Mouse (Mus musculus): ENCODE measurements at regions not wholly inside any gene's neighbourhood (a gene's known extent, or its start where the extent isn't known, plus 50 kb on each side); places are given as distances from the start of the nearest gene placed in this dataset.

DNA sequence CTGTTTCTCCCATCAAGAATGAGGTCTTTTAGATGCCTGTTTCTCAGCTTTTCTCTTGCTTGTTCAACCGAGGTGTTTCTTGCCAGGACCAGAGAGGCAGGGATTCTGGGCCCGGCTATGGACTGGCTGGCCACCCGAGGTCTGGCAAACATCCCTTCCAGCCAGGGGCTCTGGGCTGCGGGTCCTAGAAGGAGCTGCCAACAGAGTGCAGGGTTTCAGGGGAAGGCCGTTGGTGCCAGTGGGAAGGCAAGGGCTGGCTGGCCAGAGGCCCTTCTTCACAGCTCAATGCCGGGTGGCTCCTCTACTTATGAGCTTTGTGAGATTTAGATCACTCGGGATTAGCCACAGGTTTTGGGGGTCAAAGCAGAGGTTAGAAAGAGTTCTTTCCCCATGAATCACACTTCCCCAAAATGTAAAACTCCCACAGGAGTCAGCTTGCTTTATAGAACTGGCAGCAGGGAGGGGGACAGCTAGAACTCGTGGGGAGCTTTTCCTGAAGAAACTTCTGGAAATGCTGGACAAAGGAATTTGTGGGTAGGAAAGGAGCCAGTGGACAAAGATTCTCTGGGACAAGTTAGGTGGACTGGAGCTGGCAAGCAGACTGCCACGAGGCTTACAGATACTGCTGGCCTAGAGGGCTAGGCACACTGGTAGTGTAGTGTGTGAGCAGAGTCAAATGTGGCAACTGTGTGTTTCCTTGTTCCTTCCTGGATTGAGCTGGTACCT, 104.1 kb upstream of the Vps8 start:
- no peak for ATAC-seq (ENCODE audit: insufficient number of reproducible peaks, low FRiP score, low TSS enrichment)

DNA sequence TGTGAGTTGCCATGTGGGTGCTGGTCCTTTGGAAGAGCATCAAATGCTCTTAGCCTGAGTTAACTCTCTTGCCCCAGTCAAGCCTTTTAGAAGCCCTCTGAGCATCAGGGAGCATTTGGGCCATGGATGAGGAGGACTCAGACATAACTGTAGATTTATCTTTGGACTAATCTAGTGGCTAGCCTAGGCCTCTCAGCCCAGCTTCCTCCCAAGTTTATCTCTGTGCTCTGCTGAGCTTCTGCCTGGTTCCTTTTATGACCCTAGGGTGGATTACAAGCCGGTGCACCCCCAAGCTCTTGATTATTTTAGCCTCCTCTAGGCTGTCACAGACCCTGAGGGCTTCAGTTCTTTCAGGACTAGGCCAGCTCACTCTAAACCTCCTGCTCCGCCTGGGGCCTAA, 102.6 kb upstream of the Vps8 start:
- no peak for ATAC-seq (ENCODE audit: insufficient number of reproducible peaks, low FRiP score, low TSS enrichment)

- ATAC-seq (ENCODE audit: insufficient number of reproducible peaks, low FRiP score, low TSS enrichment): no peak
These were observed 101.5 kb upstream of the Vps8 start for GRCm38 (mm10) chr16:21321188-21322070.

DNA sequence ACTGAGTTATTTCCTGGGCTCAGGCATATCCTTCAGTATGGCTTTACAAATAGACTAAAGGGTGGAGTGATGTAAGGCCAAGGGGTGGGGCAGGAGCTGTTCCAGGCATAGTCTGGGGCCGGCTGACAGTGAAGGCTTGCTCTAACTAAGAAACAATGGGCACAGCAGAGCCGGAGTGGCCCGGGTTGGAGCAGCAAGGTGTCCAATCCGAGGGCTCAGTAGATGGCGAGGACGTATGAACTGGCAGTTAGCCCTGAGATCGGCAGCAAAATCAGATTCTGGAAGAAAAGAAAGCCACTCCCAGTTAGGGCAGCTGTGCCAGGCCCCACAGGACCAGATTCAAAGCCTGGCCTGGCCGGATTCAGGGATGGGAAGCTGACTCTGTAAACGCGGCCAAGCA, 100.5 kb upstream of the Vps8 start:
- ATAC-seq (ENCODE audit: insufficient number of reproducible peaks, low FRiP score, low TSS enrichment): no peak

- ATAC-seq (ENCODE audit: insufficient number of reproducible peaks, low FRiP score, low TSS enrichment): no peak
These were observed 99.4 kb upstream of the Vps8 start for GRCm38 (mm10) chr16:21323446-21324034.

DNA sequence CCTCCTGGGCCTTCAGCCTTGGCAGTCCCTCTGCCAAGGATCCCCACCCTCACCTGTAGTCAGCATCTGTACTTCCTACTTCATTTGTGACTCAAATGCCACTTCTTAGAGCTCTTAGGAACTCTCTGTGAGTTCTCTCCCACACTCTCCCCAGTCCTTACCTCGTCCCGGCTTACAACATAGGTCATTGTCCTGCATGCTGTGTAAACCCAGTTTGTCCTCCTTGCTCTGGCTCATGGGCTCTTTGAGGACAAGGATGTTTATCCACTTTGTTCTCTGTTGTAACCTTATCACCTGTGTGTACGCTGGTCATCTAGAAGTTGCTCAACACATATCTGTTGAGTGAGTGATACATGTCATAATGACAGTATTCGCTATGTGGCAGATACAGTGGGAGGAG, 94.9 kb upstream of the Vps8 start:
- no peak for ATAC-seq (ENCODE audit: insufficient number of reproducible peaks, low FRiP score, low TSS enrichment)

DNA sequence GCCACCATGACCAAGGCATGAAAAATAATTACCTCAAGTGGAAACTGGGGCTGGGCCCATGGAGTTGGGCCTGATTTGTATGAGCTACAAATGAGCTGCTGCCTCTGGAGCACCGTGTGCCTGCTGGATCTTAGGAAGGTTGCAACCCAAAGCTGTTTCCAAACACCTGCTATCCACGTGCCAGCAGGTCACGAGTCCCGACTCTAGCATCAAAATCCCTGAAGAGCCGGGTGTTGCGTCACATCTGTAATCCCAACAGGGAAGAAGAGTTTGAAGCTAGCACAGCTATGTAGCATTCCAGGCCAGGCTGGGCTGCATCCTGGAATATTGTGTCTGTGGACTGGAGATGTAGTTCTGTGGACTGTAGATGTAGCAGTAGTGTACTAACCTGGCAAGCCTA, 93.7 kb upstream of the Vps8 start:
- no peak for ATAC-seq (ENCODE audit: insufficient number of reproducible peaks, low FRiP score, low TSS enrichment)

DNA sequence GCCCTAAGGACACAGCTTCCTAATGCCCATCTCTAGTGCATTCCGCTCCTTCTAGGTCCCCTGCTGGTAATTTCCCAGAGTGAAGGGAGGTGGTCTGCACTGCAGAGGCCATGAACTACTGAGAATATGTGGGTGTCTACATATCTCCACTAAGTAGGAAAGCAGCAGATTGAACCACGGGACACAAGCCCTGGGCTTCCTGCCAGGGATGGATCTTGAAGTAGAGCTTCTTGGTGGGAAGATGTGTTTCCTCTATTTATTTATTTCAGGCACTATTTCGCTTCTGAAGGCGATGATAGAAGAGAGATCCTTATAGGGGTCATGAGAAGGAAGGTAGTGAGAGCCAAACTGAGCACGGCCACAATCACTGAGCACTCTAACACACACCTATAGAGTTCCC, 91.7 kb upstream of the Vps8 start:
- ATAC-seq (ENCODE audit: insufficient number of reproducible peaks, low FRiP score, low TSS enrichment): no peak

DNA sequence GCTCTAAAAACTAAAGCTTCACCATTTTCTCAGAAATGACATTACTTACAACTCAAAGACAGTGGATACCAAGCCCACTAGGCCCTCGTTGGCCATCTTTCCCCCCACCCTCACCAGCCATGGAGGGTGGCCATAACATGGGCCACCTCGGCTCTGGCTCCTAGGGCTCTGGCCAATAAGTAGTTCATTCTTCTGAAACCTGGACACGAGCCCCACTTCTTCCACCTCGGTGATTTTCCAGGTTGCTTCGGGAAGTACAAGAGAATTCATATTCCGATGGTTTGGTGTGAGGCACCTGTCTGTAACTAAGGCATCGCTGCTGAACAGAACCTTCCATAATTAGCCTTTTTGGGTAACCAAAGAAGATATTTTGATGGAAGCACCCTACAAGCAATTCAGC, 90.5 kb upstream of the Vps8 start:
- 0 out of 2 replicates have a peak, but pooled peaks have one; percentile 2 for ATAC-seq (ENCODE audit: insufficient number of reproducible peaks, low FRiP score, low TSS enrichment)

DNA sequence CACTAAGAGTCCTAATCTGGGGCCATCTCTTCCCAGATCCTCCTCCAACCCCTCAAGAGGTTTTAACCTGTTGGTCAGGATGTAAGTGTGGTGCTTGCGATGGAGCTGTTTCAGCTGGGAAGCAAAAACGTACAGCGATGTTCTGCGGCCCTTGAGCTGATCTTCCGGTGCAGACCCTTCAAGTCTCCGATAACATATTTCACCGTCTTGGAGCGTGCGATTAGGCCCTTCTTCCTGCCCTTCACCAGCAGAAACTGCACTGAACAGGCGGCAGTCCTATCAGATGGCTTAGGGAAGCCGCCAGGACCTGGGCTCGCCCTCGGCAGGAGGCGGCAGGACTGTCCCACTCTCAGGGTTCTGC, 90.1 kb upstream of the Vps8 start:
- ATAC-seq (ENCODE audit: insufficient number of reproducible peaks, low FRiP score, low TSS enrichment): peak; percentile 17; the same call in 1 of the 2 replicates

- peak; percentile 90 for ATAC-seq (ENCODE audit: insufficient number of reproducible peaks, low FRiP score, low TSS enrichment)
These were observed 89.5 kb upstream of the Vps8 start for GRCm38 (mm10) chr16:21333223-21333951.

GRCm38 (mm10) chr16:21339061-21339459, 83.9 kb upstream of the Vps8 start:
- no peak for ATAC-seq (ENCODE audit: insufficient number of reproducible peaks, low FRiP score, low TSS enrichment)

- ATAC-seq (ENCODE audit: insufficient number of reproducible peaks, low FRiP score, low TSS enrichment): peak; percentile 64
These were observed 83.3 kb upstream of the Vps8 start for GRCm38 (mm10) chr16:21339460-21340081.

DNA sequence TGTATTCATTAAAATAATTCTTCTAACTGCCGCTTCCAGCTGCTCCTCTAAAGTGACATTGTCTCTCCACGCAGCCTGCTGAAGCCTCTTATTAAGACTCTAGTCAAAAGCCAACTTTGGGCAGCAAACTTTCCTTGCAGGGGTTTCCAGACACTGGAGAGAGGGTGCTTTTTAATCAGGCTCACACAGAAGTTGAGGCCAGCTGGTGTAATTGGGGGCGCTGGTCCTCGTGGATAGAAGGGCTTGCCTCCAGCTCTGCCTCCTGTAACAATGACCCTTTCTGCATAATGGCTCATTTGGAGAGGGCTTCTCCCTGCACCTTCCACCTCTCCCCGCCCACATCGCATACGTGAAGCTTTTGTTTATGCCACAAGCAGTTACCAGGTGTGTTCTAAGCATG, 82.8 kb upstream of the Vps8 start:
- no peak for ATAC-seq (ENCODE audit: insufficient number of reproducible peaks, low FRiP score, low TSS enrichment)

DNA sequence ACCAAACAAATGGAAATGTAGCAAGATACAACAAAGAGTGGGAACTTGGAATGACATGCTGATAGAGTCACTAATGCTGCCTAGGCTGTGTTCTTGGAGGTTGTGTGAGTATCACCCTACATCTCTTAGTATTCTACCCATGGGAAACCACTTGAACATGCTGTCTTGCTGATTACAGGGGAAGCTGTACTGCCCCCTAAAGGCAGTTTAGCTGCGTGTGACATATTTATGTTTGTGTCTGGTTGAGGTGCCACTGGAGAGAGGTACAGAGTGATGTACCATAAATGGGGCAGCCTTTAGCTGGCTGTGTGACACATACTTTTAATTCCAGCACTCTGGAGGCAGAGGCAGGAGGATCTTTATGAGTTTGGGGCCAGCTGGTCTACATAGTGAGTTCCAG, 73.0 kb upstream of the Vps8 start:
- no peak for ATAC-seq (ENCODE audit: insufficient number of reproducible peaks, low FRiP score, low TSS enrichment)

GRCm38 (mm10) chr16:21351289-21351688, 71.6 kb upstream of the Vps8 start:
- no peak for ATAC-seq (ENCODE audit: insufficient number of reproducible peaks, low FRiP score, low TSS enrichment)

DNA sequence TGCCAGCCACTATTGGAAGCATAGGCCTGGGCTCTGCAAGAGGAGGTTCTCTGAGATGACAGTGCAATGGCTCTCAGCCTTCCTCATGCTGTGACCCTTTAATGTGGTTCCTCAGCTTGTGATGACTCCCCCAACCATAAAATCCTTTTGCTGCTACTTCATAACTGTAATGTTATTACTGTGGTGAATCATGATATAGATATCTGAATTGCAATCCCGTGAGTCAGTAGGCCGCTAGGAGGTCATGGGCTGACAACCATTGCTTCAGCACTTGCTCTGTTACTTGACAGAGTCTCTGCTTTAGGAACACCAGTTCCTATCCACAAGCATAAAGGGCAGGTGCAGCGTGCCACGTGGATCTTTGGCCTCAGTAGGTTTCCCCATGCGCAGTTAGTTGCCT, 69.8 kb upstream of the Vps8 start:
- ATAC-seq (ENCODE audit: insufficient number of reproducible peaks, low FRiP score, low TSS enrichment): no peak

GRCm38 (mm10) chr16:21353545-21353944, 69.4 kb upstream of the Vps8 start:
- no peak for ATAC-seq (ENCODE audit: insufficient number of reproducible peaks, low FRiP score, low TSS enrichment)

GRCm38 (mm10) chr16:21355638-21356037, 67.3 kb upstream of the Vps8 start:
- ATAC-seq (ENCODE audit: insufficient number of reproducible peaks, low FRiP score, low TSS enrichment): no peak

DNA sequence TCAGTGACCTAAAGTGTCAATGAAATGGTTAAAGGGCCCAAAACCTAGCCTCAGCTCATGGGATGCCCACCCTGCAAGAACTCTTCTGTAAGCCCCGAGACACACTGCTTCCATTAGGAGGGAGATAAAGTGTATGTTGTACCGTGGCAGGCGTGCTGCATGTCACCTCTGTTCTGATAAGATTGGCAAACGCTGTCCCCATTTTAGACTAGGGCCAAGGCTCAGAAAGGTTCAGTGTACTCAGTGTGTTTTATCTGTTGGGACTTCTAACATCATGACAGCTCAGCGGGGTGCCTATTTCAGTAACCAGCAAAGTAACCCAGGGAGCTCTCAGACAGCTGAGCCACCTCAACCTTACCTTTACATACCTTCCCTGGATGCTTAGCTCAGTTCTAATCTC, 65.5 kb upstream of the Vps8 start:
- ATAC-seq (ENCODE audit: insufficient number of reproducible peaks, low FRiP score, low TSS enrichment): no peak
